Mouse (Mus musculus) natural killer cell, adult 2 months (primary cell): ENCODE measurements around the gene Vmn1r68.

Experiments used
- DNase-seq, 2 experiments: peaks; one replicate each; pipeline ENCODE4 v3.0.0; 2022; ENCODE audit warnings: low spot score in 2 of 2

The Vmn1r68 gene

GRCm38 (mm10) chr7:10558385-10558784 lies at the start of gene Vmn1r68:
Gene Vmn1r68 (minus strand): TSS chr7:10558485.
- DNase-seq, result no peak

GRCm38 (mm10) chr7:10495578-10495977 lies 62.7 kb downstream of the Vmn1r68 start:
- no peak for DNase-seq

GRCm38 (mm10) chr7:10494786-10495521 lies 63.3 kb downstream of the Vmn1r68 start, which contains the start of gene Zik1:
Gene Zik1 (minus strand): TSS chr7:10495394.
- no peak for DNase-seq

GRCm38 (mm10) chr7:10480588-10481233 lies 77.6 kb downstream of the Vmn1r68 start:
- no peak for DNase-seq

- no peak for DNase-seq
These were observed 78.5 kb downstream of the Vmn1r68 start for GRCm38 (mm10) chr7:10479813-10480212.

- DNase-seq, result no peak
These were observed 100.1 kb downstream of the Vmn1r68 start for GRCm38 (mm10) chr7:10458166-10458565.
